9 mouse cellular contexts compared by ENCODE assay signal in genomic region chr7:134937927-134938609, GRCm38 (mm10). TPM values are rescaled to one million over a fixed set of nuclear protein-coding genes. Genes with fewer than 3 reads are reported as not detected.
A peak's percentile ranks its signal among the peaks of the same experiment; 100 is the strongest.
DNase-seq lines count a peak whose midpoint lies in the region; ATAC-seq and TF ChIP-seq lines count a peak whose summit lies in the region.
"Had no signal": no experiment of that assay in that cellular context is flagged by ENCODE, and none has a peak within 500 bp of the region (broad histone marks: within the 10 kb centered on the region; RNA-seq: fewer than 3 reads in every experiment).

Fam196a (minus strand) TSS chr7:134938430.

- peak within 1 kb of the TSS; percentile 77 for H3K9ac ChIP-seq in heart, embryonic 13.5 days
- H3K9ac ChIP-seq in liver, embryonic 14.5 days (replicated peaks): no peak within 1 kb of the TSS
- peak within 1 kb of the TSS; percentile 75 for H3K9ac ChIP-seq in neural tube, embryonic 14.5 days (replicated peaks; ENCODE audit: low read depth, low read length)

- peak; percentile 14; the same call in 1 of the 2 replicates for TF ChIP-seq CTCF in liver, embryonic 14.5 days (IDR thresholded peaks at IDR 0.05; ENCODE audit: low read depth)

- peak; percentile 41 for DNase-seq in gastrocnemius, postnatal 10 days
- DNase-seq in gastrocnemius, adult 18-20 months (ENCODE audit: low spot score): no peak
- DNase-seq in embryo, embryonic 9.5 days (ENCODE audit: extremely low spot score): peak; percentile 77
- peak; percentile 68 to 69 for DNase-seq in layer of hippocampus, adult 18-20 months (ENCODE audit: low spot score in 2 of 2)
- no peak for DNase-seq in liver, embryonic 14.5 days (ENCODE audit: low read depth in 3 of 3, low spot score in 3 of 3)
- no peak for DNase-seq in spleen, postnatal 14 days (ENCODE audit: low spot score in 2 of 2)

- no peak within 1 kb of the TSS for H3K27ac ChIP-seq in heart, embryonic 13.5 days (replicated peaks)
- no peak within 1 kb of the TSS for H3K27ac ChIP-seq in liver, embryonic 14.5 days
- peak within 1 kb of the TSS; percentile 74 for H3K27ac ChIP-seq in neural tube, embryonic 14.5 days (ENCODE audit: low read depth, low read length)

- H3K9me3 ChIP-seq in heart, embryonic 13.5 days: no peaks in the 10 kb centered on the region
- no peaks in the 10 kb centered on the region for H3K9me3 ChIP-seq in liver, embryonic 14.5 days (ENCODE audit: control insufficient read depth, low read length)
- no peaks in the 10 kb centered on the region for H3K9me3 ChIP-seq in neural tube, embryonic 14.5 days (ENCODE audit: control insufficient read depth, low read length)

- H3K4me2 ChIP-seq in heart, embryonic 13.5 days: peak within 1 kb of the TSS; percentile 97
- peak within 1 kb of the TSS; percentile 28 for H3K4me2 ChIP-seq in liver, embryonic 14.5 days (ENCODE audit: low read depth)
- H3K4me2 ChIP-seq in neural tube, embryonic 14.5 days (ENCODE audit: low read depth, low read length): peak within 1 kb of the TSS; percentile 87

- under 1% methylated on average over 48 of the region's 71 CpGs for WGBS in heart, embryonic 13.5 days
- WGBS in liver, embryonic 14.5 days (ENCODE audit: insufficient replicate concordance): 1% methylated on average over 62 of the region's 71 CpGs
- WGBS in neural tube, embryonic 14.5 days: under 1% methylated on average over 47 of the region's 71 CpGs

- peaks cover 6% of the 10 kb centered on the region; the same call in 1 of the 2 replicates for H3K36me3 ChIP-seq in heart, embryonic 13.5 days
- H3K36me3 ChIP-seq in liver, embryonic 14.5 days (replicated peaks; ENCODE audit: control insufficient read depth, insufficient read depth, low read depth): no peaks in the 10 kb centered on the region
- no peaks in the 10 kb centered on the region for H3K36me3 ChIP-seq in neural tube, embryonic 14.5 days (ENCODE audit: control insufficient read depth, insufficient read depth, low read length)

- peaks cover 51% of the 10 kb centered on the region for H3K27me3 ChIP-seq in heart, embryonic 13.5 days (replicated peaks)
- peaks cover 19% of the 10 kb centered on the region for H3K27me3 ChIP-seq in liver, embryonic 14.5 days (ENCODE audit: control insufficient read depth, insufficient read depth, low read length)
- peaks cover 10% of the 10 kb centered on the region for H3K27me3 ChIP-seq in neural tube, embryonic 14.5 days (ENCODE audit: control insufficient read depth, insufficient read depth, low read length)

- TF ChIP-seq EP300 in liver, embryonic 14.5 days (IDR thresholded peaks at IDR 0.05; ENCODE audit: low read depth): no peak

- peak within 1 kb of the TSS; percentile 62 for H3K4me3 ChIP-seq in heart, embryonic 13.5 days
- H3K4me3 ChIP-seq in liver, embryonic 14.5 days (ENCODE audit: insufficient read depth in 1 of 2, low read depth in 2 of 2, low read length in 2 of 2): peak within 1 kb of the TSS; percentile 16 to 27; a peak in 3 of 4 replicates
- H3K4me3 ChIP-seq in neural tube, embryonic 14.5 days (ENCODE audit: low read depth, low read length): peak within 1 kb of the TSS; percentile 58

- 0 out of 2 replicates have a peak, but pooled peaks have one; percentile 14 for ATAC-seq in heart, embryonic 13.5 days (ENCODE audit: extremely low read depth, insufficient number of reproducible peaks, low FRiP score, low TSS enrichment)
- no peak for ATAC-seq in liver, embryonic 14.5 days (ENCODE audit: insufficient read depth)
- ATAC-seq in neural tube, embryonic 14.5 days (ENCODE audit: low read depth): peak; percentile 90

- H3K4me1 ChIP-seq in heart, embryonic 13.5 days: peaks cover 23% of the 10 kb centered on the region
- H3K4me1 ChIP-seq in liver, embryonic 14.5 days (replicated peaks; ENCODE audit: control insufficient read depth in 2 of 2, insufficient read depth in 2 of 2, low read length in 1 of 2): no peaks in the 10 kb centered on the region
- peaks cover 12% of the 10 kb centered on the region; the same call in 1 of the 2 replicates for H3K4me1 ChIP-seq in neural tube, embryonic 14.5 days (ENCODE audit: control insufficient read depth, insufficient read depth, low read length)

RNA-seq across cellular contexts. Expression of gene Fam196a, which starts in this region (rescaled TPM):
- total RNA-seq in gastrocnemius, postnatal 10 days (2021): under 1 TPM; 0.38 to 0.61 TPM
- total RNA-seq in gastrocnemius, adult 18-20 months (2021): under 1 TPM in 1 of 2 experiments, not detected in 1; 0.07 TPM
- polyA plus RNA-seq in heart, embryonic 13.5 days (2015; fragmentation: Nextera tagmentation; extraction: Ambion mirVana): 0.88 and 1.1 TPM in 2 replicates
- total RNA-seq in layer of hippocampus, adult 18-20 months (2021): 10 to 100 TPM; 11.0 to 12.1 TPM
- polyA plus RNA-seq in liver, embryonic 14.5 days (2012; rRNA removed): 0.01 TPM in 1 of 2 replicates, not detected in the other
- 0.11 TPM in 1 of 2 replicates, not detected in the other for polyA plus RNA-seq in liver, embryonic 14.5 days (2014; fragmentation: Nextera tagmentation; extraction: Ambion mirVana)
- polyA plus RNA-seq in neural tube, embryonic 14.5 days (2014; fragmentation: Nextera tagmentation; extraction: Ambion mirVana): 16.5 and 20.0 TPM in 2 replicates
- total RNA-seq: hematopoietic stem cell, adult 5-6 weeks had no signal

Comparison
In these comparisons a context has a peak if more than half of its experiments do, and no peak if none do; other contexts are left out.
1. RNA of gene Fam196a (total RNA-seq): 11.0 to 12.1 TPM in layer of hippocampus, adult 18-20 months; 0.38 to 0.61 TPM in gastrocnemius, postnatal 10 days and 0.07 TPM in gastrocnemius, adult 18-20 months; every median in the first group is over 4 times any median in the second.
2. Peak in DNase-seq in gastrocnemius, postnatal 10 days; RNA of the gene not detected or under 1 TPM.
3. DNase-seq: peak in embryo, embryonic 9.5 days (single experiment) and layer of hippocampus, adult 18-20 months (2 of 2); none in gastrocnemius, adult 18-20 months (single experiment), liver, embryonic 14.5 days (0 of 3) and spleen, postnatal 14 days (0 of 2).
4. H3K4me2 ChIP-seq: peak in every context shown above with its lines; median percentile 97 in heart, embryonic 13.5 days; 87 in neural tube, embryonic 14.5 days; 28 in liver, embryonic 14.5 days.
5. Peak in every context shown above with its lines, with median percentiles within 50 percentile points of each other: H3K4me3 ChIP-seq.